Mouse (Mus musculus) Patski (cell line): ENCODE measurements around the gene Tmem104. TPM values are rescaled to one million over a fixed set of nuclear protein-coding genes. Genes with fewer than 3 reads are reported as not detected.

Experiments
- ATAC-seq: fragments of 100-300 bp; one replicate; pipeline ENCODE4 v1.8.0; 2021
- CTCF ChIA-PET: fragments of 350-600 bp; sonication (Branson Sonifier 250); formaldehyde crosslinking; loops from one replicate; lab custom pipeline; 2022; ENCODE audit warnings: inconsistent platforms; lab: Charles Lee
- POLR2A ChIA-PET: fragments of 350-600 bp; sonication (Branson Sonifier 250); formaldehyde crosslinking; loops from one replicate; lab custom pipeline; 2022; ENCODE audit warnings: antibody characterized with exemption, inconsistent platforms; lab: Charles Lee
- DNase-seq: peaks from one replicate; pipeline ENCODE4 v3.0.0-alpha.2; 2011; ENCODE audit warnings: low read depth, low spot score
- H3K27me3 ChIP-seq: fragments of 371-371 bp; one replicate; pipeline ENCODE4 v1.5.1; 2021
- CTCF ChIP-seq: fragments of 100-300 bp; IDR thresholded peaks from one replicate; pipeline ENCODE4 v1.5.1; 2021
- in situ Hi-C: fragments of 300-500 bp; cut with MboI; formaldehyde crosslinking; loops from 3 replicates; pipeline ENCODE4 v1.11.1; 2018; ENCODE audit warnings: low pct_unique_long_range_greater_than_20kb, mixed read lengths
- polyA plus RNA-seq: library from polyadenylated mRNA; unstranded; gene quantifications from one replicate; pipeline ENCODE4 v1.2.3, GENCODE M21; 2021

Tmem104 gene
- polyA plus RNA-seq, 1 experiment from 2014 or later = 10.2 TPM

DNA sequence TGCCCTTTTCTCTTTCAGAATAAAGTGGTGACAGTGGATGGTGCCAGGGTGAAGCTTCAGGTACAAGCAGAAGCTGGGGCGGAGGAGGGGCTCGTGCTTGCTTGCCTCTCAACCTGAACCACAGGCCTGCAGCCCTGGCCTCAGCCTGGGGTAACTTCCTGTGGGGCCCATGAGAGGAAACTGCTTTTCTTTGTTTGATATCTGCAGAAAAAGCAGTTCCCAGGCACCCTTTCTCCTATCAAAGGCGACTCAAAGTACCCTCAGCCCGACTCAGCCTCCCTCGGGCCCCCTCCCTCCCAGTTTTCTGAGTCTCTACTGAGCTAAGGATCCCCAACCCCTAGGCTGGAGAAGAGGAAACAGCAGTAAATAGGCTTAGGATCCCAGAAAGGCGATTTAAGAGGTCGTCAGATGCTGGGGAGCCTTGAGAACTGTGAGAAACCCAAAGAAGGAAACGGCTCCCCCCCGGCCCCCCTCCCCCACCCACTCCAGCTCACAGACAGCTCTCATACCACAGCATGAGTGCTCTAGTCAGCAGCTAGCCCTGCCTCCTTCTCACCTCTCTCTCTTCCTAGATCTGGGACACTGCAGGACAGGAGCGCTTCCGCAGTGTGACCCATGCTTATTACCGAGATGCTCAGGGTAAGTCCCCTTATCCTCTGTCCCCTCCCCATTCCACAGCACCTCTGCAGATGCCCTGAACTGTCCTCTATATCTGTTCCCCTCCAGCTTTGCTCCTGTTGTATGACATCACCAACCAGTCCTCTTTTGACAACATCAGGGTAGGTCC, 29.2 kb upstream of the Tmem104 start:
- peaks cover 18% of the 10 kb centered on the region for H3K27me3 ChIP-seq
- in situ Hi-C loops = loop anchor here (5.0 kb wide), 1 partner anchor 76 kb away; no protein-coding TSS in a partner anchor
- ATAC-seq (no peak), DNase-seq (no peak)
- ChIA-PET POLR2A (no interaction called here), CTCF (interaction anchor here (0.9 kb wide), 1 partner anchor 24 kb away, joined by 3 read pairs; no protein-coding TSS in a partner anchor)
- no peak for TF ChIP-seq CTCF

DNA sequence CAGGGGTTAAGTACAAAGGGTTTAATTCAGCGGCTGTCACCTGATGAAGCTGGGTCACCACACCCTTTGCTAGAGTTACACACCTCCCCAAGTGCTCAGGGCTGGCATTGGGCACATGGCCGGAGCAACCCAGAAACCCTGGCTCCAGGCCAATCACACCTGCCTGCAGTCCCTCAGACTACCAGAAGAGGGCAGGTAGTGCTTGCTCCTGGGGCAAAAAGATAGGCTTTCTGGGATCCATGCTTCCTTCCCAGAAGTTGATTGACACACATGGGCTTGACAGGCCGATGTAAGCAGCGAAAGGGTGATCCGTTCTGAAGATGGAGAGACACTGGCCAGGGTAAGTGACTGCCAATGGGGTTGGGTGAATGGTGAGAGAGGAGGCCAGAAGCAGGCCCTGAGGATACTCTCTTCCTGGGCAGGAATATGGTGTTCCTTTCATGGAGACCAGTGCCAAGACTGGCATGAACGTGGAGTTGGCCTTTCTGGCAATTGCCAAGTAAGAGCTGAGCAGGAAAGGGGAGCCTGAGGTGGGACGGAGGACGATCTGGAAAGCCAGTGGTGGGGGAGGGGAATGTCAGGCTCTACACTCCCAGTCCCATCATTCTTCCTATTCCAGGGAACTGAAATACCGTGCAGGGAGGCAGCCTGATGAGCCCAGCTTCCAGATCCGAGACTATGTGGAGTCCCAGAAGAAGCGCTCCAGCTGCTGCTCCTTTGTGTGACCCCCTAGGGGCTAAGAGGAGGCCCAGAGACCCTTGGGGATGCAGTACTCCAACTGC, 27.1 kb upstream of the Tmem104 start:
- ATAC-seq (no peak), DNase-seq (no peak)
- ChIA-PET CTCF (interaction anchor here (0.6 to 6.3 kb wide), 9 partner anchors 12 to 196 kb away, joined by 3 to 74 read pairs (median 4); partner anchors contain the start of genes Fdxr and Nat9), POLR2A (interaction anchor here (1.3 to 2.9 kb wide), 2 partner anchors 22 to 24 kb away, joined by 5 to 16 read pairs; no protein-coding TSS in a partner anchor)
- H3K27me3 ChIP-seq = peaks cover 6% of the 10 kb centered on the region
- in situ Hi-C loops = no loop called here
- TF ChIP-seq CTCF = no peak

DNA sequence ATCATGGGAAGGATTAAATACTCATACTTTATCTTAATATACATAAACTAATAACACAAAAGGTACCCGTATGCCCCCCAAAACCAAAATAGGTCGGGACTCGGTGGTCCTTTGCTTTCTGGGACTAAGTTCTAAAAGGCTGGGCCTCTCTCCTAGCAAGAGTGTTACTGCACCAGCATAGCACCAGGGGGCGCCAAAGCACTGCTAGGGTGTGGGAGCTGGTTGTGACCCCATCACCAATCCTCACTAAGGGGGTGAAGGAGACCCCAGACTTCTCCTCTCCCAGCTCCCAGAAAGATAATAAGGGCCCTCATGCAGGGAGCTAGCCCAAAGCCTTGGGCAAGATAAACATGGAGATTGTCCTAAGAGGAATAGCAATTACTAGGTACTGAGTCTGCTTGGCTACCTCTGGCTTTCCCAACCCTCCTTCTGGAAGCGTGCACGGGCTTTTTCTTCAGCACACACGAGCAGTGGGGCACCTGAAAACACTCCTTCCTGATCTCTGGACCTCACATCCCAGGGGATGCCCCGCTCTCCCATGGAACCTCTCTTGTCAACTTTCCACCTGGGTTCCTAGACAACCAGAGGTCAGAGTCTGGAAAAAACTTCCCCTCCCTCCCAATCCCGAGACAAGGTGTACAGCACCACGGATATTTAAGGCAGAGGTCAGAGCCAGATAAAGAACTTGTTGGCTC, 26.3 kb upstream of the Tmem104 start:
- DNase-seq (no peak), ATAC-seq (no peak)
- in situ Hi-C loops = no loop called here
- peaks cover 5% of the 10 kb centered on the region for H3K27me3 ChIP-seq
- POLR2A ChIA-PET = interaction anchor here (0.7 to 2.9 kb wide), 3 partner anchors 21 to 23 kb away, joined by 4 to 16 read pairs (median 5); no protein-coding TSS in a partner anchor
- CTCF ChIA-PET = interaction anchor here (1.0 to 6.3 kb wide), 7 partner anchors 11 to 115 kb away, joined by 3 to 74 read pairs (median 6); partner anchors contain the start of genes Fdxr and Nat9
- no peak for TF ChIP-seq CTCF

DNA sequence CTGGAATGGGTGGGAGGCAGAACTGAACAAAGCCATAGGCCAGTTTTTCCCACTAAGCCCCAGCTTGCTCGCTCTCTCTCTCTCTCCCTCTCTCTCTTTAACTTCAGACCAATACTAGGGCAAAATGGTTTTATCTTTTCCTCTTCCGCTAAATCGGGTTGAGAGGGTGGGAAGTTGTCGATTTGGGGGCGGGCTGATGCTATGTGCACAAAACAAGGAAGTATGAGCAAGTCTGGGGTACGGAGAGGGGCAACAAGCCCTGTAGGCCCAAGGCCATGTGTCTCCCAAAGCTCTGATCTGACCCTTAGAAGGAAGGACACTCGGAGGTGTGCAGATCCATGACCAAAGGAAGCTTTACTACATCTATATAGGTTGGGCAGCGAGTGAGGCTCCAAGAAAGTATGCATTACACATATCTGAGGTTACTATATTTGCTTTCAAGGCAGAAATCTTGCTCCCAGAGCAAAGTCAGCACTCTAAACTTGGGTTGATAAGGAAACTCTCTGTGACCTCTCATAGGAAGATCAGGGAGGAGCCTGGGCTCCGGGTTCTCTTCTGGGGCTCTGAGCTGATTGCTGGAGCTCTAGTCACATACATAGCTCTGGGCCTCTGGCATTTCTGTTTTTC, 25.6 kb upstream of the Tmem104 start:
- POLR2A ChIA-PET = interaction anchor here (0.7 to 2.9 kb wide), 2 partner anchors 20 to 22 kb away, joined by 4 to 16 read pairs; no protein-coding TSS in a partner anchor
- ATAC-seq (no peak), DNase-seq (no peak)
- in situ Hi-C loops = no loop called here
- H3K27me3 ChIP-seq = peaks cover 3% of the 10 kb centered on the region
- CTCF ChIA-PET = interaction anchor here (0.9 to 6.3 kb wide), 10 partner anchors 8 to 115 kb away, joined by 3 to 74 read pairs (median 5); partner anchors contain the start of genes Fdxr and Nat9
- TF ChIP-seq CTCF = no peak

DNA sequence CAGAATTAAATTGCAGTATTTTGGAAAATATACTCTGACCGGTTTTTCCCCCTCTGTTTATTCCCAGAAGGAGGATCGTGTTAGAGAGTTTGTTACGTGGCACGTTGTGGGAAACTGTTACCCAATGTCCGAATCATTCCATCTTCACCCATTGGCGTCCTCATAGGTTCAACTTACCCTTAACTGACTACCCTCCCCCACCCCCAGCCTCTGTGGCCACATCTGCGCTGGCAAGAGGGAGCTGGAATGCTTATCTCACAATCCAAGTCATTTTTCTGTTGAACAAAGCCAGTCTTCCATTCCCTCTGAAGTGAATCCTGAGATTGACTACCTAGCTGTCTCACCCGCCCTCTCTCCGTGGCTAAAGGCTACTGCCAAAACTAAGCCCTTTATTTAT, 25.1 kb upstream of the Tmem104 start:
- ATAC-seq (no peak), DNase-seq (no peak)
- ChIA-PET POLR2A (interaction anchor here (0.7 to 2.9 kb wide), 3 partner anchors 20 to 24 kb away, joined by 4 to 16 read pairs (median 10); no protein-coding TSS in a partner anchor), CTCF (interaction anchor here (0.9 to 6.3 kb wide), 5 partner anchors 9 to 27 kb away, joined by 3 to 74 read pairs (median 4); no protein-coding TSS in a partner anchor)
- H3K27me3 ChIP-seq = no peaks in the 10 kb centered on the region
- no peak for TF ChIP-seq CTCF
- in situ Hi-C loops = no loop called here

DNA sequence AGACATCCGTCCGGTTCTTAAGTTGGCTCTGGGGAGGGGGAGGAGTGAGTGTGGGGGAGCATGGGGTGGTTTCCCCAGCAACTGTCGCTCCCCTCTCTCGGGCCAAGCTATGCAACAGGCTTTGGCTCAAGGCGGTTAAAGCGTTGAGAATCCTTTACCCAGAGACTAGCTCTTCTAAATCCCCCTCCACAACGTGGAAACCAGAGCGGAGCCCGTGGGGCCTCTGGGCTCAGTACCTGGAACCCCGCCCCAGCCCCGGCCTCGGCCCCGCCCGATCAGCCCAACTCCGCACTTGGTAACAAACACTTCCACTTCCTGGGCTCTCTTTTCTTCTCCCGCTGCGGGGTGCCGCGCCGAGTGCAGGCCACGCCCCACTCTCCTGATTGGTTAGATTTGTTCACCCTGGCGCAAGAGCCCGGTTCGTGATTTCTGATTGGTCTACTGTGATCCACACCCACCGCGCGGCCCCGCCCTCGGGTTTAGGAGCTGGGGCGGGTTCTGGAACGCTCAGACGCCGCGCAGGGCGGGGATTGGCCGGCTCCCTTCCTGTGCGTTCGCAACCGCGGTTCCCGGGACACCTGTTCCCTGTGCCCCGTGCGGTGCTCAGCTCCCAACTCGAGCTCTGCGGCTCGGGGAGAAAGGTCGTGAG, 24.3 kb upstream of the Tmem104 start, which contains the start of gene Slc9a3r1:
Gene Slc9a3r1 (plus strand): TSS at position 510 of the 649 bp plus-strand sequence.
- no peaks in the 10 kb centered on the region for H3K27me3 ChIP-seq
- ATAC-seq = peak; percentile 74
- no peak for TF ChIP-seq CTCF
- DNase-seq = no peak
- ChIA-PET CTCF (interaction anchor here (1.0 to 6.3 kb wide), 4 partner anchors 9 to 26 kb away, joined by 3 to 74 read pairs (median 5); no protein-coding TSS in a partner anchor), POLR2A (interaction anchor here (1.0 to 2.9 kb wide), 5 partner anchors 10 to 29 kb away, joined by 3 to 16 read pairs (median 5); partner anchors contain the start of genes Nat9 and Tmem104)
- in situ Hi-C loops = no loop called here

- in situ Hi-C loops = no loop called here
Observed at GRCm38 (mm10) chr11:115163568-115164150, 23.6 kb upstream of the Tmem104 start.

GRCm38 (mm10) chr11:115164341-115164975, 22.8 kb upstream of the Tmem104 start:
- ChIA-PET CTCF (interaction anchor here (1.7 to 6.3 kb wide), 2 partner anchors 14 to 20 kb away, joined by 4 to 74 read pairs; no protein-coding TSS in a partner anchor), POLR2A (interaction anchor here (0.6 to 2.4 kb wide), 7 partner anchors 14 to 1429 kb away, joined by 3 to 10 read pairs (median 5); partner anchors contain the start of genes Nat9 and Tmem104)
- DNase-seq (no peak), ATAC-seq (peak; percentile 36)
- no peaks in the 10 kb centered on the region for H3K27me3 ChIP-seq
- TF ChIP-seq CTCF = no peak
- in situ Hi-C loops = no loop called here

More at GRCm38 (mm10) chr11:115163568-115164150, 23.6 kb upstream of the Tmem104 start:
- CTCF ChIA-PET = interaction anchor here (1.7 to 6.3 kb wide), 3 partner anchors 15 to 25 kb away, joined by 4 to 74 read pairs (median 6); no protein-coding TSS in a partner anchor
- POLR2A ChIA-PET = interaction anchor here (0.8 to 2.4 kb wide), 8 partner anchors 9 to 46 kb away, joined by 3 to 10 read pairs (median 4); partner anchors contain the start of genes Nat9 and Tmem104
- H3K27me3 ChIP-seq = no peaks in the 10 kb centered on the region
- TF ChIP-seq CTCF = no peak
- ATAC-seq (no peak), DNase-seq (no peak)
